Mouse (Mus musculus) macrophage (primary cell): ENCODE data around the gene Prickle2. TPM values are rescaled to one million over a fixed set of nuclear protein-coding genes. Genes with fewer than 3 reads are reported as not detected.

ENCODE experiments used
- H3K27ac ChIP-seq: fragments of 350-480 bp; formaldehyde crosslinking; 2 replicates; pipeline ENCODE4 v1.9.0; 2021
- H3K36me3 ChIP-seq: fragments of 350-480 bp; formaldehyde crosslinking; 2 replicates; pipeline ENCODE4 v1.9.0; 2021; ENCODE audit errors: inconsistent target
- H3K4me3 ChIP-seq: fragments of 350-480 bp; formaldehyde crosslinking; 2 replicates; pipeline ENCODE4 v1.9.0; 2021; ENCODE audit errors: inconsistent target
- H3K79me2 ChIP-seq: fragments of 350-480 bp; formaldehyde crosslinking; 2 replicates; pipeline ENCODE4 v1.9.0; 2021; ENCODE audit errors: inconsistent target
- WGBS: methylation state at CpG from one replicate; pipeline ENCODE4 v1.1.7; 2026; ENCODE audit warnings: inconsistent platforms; ENCODE audit not compliant: missing documents; 5-methylcytosine and 5-hydroxymethylcytosine counted together
- polyA plus RNA-seq: library from polyadenylated mRNA; stranded (reverse); fragments of 250-400 nt; gene quantifications from 3 replicates; pipeline ENCODE4 v1.2.4, GENCODE M21; 2018; ENCODE audit warnings: inconsistent platforms

Prickle2 gene
- polyA plus RNA-seq, 1 experiment from 2014 or later = 0.30 TPM

DNA sequence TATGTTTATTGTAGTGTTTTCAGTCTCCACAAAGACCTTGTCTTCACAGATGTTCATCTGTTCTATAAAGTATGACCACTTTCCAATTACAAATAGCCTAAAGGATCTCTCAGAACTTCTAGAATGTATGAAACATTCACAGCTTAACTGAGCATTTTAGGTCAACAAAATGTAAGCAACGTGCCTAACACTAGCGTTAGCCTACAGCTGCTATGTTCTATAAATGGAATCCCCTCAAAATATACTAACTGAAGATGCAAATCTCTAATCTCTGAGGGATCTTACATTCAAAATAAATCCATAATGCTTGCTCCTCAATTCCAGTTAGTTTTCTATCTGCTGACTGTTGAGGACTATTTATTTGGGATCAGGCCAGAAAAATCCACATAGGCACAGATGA, 65.1 kb downstream of the Prickle2 start:
- Histone ChIP-seq H3K27ac (no peak overlapping the region), H3K79me2 (no peaks in the 10 kb centered on the region)
- 84% methylated on average over 2 of the region's 2 CpGs for WGBS

GRCm38 (mm10) chr6:92636431-92636830, 69.5 kb downstream of the Prickle2 start:
- Histone ChIP-seq H3K36me3 (no peaks in the 10 kb centered on the region), H3K4me3 (no peak overlapping the region), H3K27ac (no peak overlapping the region), H3K79me2 (no peaks in the 10 kb centered on the region)
- 71% methylated on average over 1 of the region's 1 CpGs for WGBS

More for the DNA sequence above, 65.1 kb downstream of the Prickle2 start:
- no peak overlapping the region for H3K4me3 ChIP-seq
- no peaks in the 10 kb centered on the region for H3K36me3 ChIP-seq

- Histone ChIP-seq H3K27ac (no peak overlapping the region), H3K79me2 (no peaks in the 10 kb centered on the region), H3K4me3 (no peak overlapping the region), H3K36me3 (no peaks in the 10 kb centered on the region)
- 83% methylated on average over 6 of the region's 6 CpGs for WGBS
These were observed 71.0 kb downstream of the Prickle2 start for GRCm38 (mm10) chr6:92634876-92635468.

DNA sequence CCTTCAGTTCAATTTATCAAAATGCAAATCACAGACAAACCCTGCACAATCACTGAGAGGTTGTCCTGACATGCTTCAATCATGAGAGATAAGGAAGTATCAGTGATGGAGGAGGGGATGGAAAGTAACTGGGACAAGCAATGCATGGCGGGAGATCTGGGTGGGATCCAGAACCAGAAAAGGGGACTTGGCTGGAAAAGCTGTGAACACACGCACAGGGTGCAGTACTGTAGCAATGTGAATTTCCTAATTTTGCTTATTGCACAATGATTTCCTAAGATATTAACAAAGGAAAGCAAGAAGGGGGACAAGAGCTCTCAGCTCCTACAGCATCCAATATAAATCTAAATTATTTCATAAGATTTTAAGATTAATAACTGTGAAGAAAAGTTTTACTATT, 75.0 kb downstream of the Prickle2 start:
- Histone ChIP-seq H3K36me3 (no peaks in the 10 kb centered on the region), H3K4me3 (no peak overlapping the region), H3K27ac (no peak overlapping the region), H3K79me2 (no peaks in the 10 kb centered on the region)
- WGBS = 100% methylated on average over 2 of the region's 2 CpGs

- H3K79me2 ChIP-seq = no peaks in the 10 kb centered on the region
- H3K27ac ChIP-seq = no peak overlapping the region
- H3K36me3 ChIP-seq = no peaks in the 10 kb centered on the region
- no peak overlapping the region for H3K4me3 ChIP-seq
- WGBS = 92% methylated on average over 3 of the region's 3 CpGs
These were observed 78.2 kb downstream of the Prickle2 start for GRCm38 (mm10) chr6:92627711-92628110.

- Histone ChIP-seq H3K4me3 (no peak overlapping the region), H3K79me2 (no peaks in the 10 kb centered on the region), H3K27ac (no peak overlapping the region), H3K36me3 (no peaks in the 10 kb centered on the region)
- WGBS = 84% methylated on average over 8 of the region's 8 CpGs
These were observed 78.8 kb downstream of the Prickle2 start for GRCm38 (mm10) chr6:92627048-92627617.

DNA sequence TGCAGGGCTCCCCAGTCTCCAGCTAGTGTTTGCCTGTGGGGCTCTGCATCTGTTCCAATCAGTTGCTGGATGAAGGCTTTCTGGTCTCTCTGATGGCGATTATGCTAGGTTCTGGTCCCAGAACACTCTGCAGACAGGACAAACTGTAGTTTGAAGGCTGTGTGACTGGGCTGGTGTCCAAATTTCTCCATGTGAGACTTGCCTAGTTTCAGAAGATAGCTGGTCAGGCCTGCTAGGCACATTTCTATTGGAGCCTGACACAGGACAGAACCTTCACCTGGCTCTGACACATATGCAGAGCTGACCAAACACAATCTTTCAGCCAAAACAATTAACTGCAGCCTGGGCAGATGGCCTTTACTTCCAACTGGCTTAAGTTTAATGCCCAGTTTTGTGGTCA, 80.0 kb downstream of the Prickle2 start:
- Histone ChIP-seq H3K36me3 (no peaks in the 10 kb centered on the region), H3K79me2 (no peaks in the 10 kb centered on the region), H3K4me3 (no peak overlapping the region), H3K27ac (no peak overlapping the region)
- WGBS = 67% methylated on average over 1 of the region's 1 CpGs

- WGBS = 87% methylated on average over 6 of the region's 6 CpGs
These were observed 81.6 kb downstream of the Prickle2 start for GRCm38 (mm10) chr6:92624306-92624705.

GRCm38 (mm10) chr6:92617183-92617582, 88.8 kb downstream of the Prickle2 start:
- no peaks in the 10 kb centered on the region for H3K36me3 ChIP-seq
- no peak overlapping the region for H3K4me3 ChIP-seq
- no peaks in the 10 kb centered on the region for H3K79me2 ChIP-seq
- no peak overlapping the region for H3K27ac ChIP-seq
- 80% methylated on average over 2 of the region's 2 CpGs for WGBS

More at GRCm38 (mm10) chr6:92624306-92624705, 81.6 kb downstream of the Prickle2 start:
- no peaks in the 10 kb centered on the region for H3K79me2 ChIP-seq
- no peak overlapping the region for H3K4me3 ChIP-seq
- no peak overlapping the region for H3K27ac ChIP-seq
- no peaks in the 10 kb centered on the region for H3K36me3 ChIP-seq

- Histone ChIP-seq H3K79me2 (no peaks in the 10 kb centered on the region), H3K27ac (no peak overlapping the region), H3K36me3 (no peaks in the 10 kb centered on the region), H3K4me3 (no peak overlapping the region)
- 87% methylated on average over 3 of the region's 3 CpGs for WGBS
These were observed 91.2 kb downstream of the Prickle2 start for GRCm38 (mm10) chr6:92614771-92615170.

DNA sequence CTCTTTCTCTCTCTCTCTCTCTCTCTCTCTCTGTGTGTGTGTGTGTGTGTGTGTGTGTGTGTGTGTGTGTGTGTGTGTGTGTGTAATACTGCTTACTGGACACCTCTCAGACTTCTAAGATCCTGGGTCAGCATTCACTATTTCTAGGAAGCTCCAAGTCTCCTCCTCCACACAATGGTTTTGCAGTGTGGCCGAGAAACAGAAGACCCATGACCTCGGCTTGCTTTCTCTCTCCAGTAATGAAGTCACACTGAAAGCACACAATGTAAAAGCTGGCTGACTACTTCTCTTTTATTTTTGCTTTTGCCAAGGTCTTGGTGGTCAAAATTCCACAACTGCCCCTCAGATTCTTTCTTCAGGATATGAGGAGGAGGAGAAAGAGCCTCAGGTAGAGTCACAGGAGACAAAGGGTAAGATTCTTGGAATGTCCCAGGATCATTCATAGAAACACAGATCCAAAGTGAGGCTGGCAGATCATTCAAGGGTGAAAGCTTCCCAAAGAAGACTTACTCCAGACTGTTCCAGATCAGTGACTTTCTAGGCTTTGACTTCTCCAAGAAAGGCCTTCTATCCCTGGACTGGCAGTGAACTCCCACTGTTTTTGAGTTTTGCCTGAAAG, 93.7 kb downstream of the Prickle2 start:
- 83% methylated on average over 2 of the region's 2 CpGs for WGBS
- H3K4me3 ChIP-seq = no peak overlapping the region
- H3K36me3 ChIP-seq = no peaks in the 10 kb centered on the region
- no peaks in the 10 kb centered on the region for H3K79me2 ChIP-seq
- H3K27ac ChIP-seq = no peak overlapping the region

DNA sequence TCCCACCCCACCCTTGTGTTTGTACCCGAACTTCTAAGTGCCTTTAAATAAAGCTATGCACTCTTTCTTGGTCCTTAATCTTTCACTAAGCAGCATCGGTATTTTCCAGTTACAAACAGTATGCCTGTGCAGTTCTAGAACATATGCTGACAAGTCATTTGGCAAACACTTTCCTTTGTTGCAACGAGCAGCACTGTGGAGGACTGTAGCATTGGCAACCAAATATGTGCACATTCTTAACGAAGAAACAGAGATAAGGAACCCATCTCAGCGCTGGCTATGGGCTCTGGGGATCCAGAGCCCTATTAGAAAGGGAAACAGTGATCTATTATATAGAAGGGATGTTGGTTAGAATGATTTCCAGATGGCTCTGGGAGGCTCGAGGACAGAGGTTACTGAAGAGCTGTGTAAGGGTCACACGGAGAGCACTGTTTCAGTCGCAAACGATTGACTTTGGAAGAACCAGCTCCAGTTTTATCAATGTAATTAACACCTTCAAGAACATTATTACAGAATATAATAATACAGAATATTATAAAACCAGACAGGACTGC, 96.2 kb downstream of the Prickle2 start:
- no peaks in the 10 kb centered on the region for H3K79me2 ChIP-seq
- H3K36me3 ChIP-seq = no peaks in the 10 kb centered on the region
- 84% methylated on average over 9 of the region's 9 CpGs for WGBS
- H3K27ac ChIP-seq = no peak overlapping the region
- no peak overlapping the region for H3K4me3 ChIP-seq

DNA sequence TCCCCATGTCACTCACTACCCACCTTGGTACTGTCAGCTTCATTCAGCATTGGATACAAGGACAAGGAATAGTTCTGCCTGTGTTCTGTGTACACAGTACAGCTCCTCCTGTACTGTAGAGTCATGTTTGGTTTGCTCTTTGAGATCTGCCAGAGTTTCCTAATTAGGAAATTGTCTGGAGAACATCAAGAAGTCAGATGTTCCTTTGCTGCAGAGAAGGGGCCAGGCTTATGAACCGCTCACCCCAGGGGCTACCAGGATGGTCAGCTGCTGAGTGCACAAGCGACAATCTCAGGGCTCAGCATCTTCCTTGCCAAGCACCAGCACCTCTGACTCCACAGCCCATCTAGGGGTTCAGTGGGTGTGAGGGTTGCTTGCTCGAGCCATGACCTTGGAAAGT, 96.9 kb downstream of the Prickle2 start:
- no peak overlapping the region for H3K27ac ChIP-seq
- WGBS = 71% methylated on average over 3 of the region's 3 CpGs
- H3K36me3 ChIP-seq = no peaks in the 10 kb centered on the region
- no peaks in the 10 kb centered on the region for H3K79me2 ChIP-seq
- H3K4me3 ChIP-seq = no peak overlapping the region

DNA sequence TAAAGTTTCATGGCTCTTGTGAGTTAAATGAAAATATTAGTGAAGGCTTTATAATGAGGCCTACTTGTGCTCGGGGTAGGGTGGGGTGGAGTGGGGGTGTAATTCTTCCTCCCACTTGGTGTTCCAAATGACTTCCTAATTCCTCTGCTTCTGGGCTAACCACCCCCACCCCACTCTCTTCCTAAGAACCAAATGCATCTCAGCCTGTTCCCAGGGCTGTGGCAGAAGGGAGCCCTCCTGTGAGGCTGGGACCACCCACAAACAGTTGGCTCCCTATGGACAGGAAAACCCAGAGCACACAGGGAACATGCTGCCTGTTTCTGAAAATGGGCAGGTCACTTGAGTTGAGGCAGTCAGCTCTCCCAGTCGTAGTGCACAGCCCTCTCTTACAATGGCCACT, 100.8 kb downstream of the Prickle2 start:
- WGBS = 79% methylated on average over 2 of the region's 2 CpGs

GRCm38 (mm10) chr6:92596340-92596739, 109.6 kb downstream of the Prickle2 start:
- WGBS = 84% methylated on average over 3 of the region's 3 CpGs

More for the DNA sequence above, 100.8 kb downstream of the Prickle2 start:
- no peak overlapping the region for H3K4me3 ChIP-seq
- H3K79me2 ChIP-seq = no peaks in the 10 kb centered on the region
- no peak overlapping the region for H3K27ac ChIP-seq
- H3K36me3 ChIP-seq = no peaks in the 10 kb centered on the region

More at GRCm38 (mm10) chr6:92596340-92596739, 109.6 kb downstream of the Prickle2 start:
- Histone ChIP-seq H3K36me3 (no peaks in the 10 kb centered on the region), H3K4me3 (no peak overlapping the region), H3K79me2 (no peaks in the 10 kb centered on the region), H3K27ac (no peak overlapping the region)
